Mouse (Mus musculus) megakaryocyte-erythroid progenitor cell, adult 5-6 weeks (primary cell): Measurements from ENCODE around the gene Fhod1. TPM values are rescaled to one million over a fixed set of nuclear protein-coding genes. Genes with fewer than 3 reads are reported as not detected.

Experiments
- ATAC-seq: replicated peaks from 2 replicates; pipeline ENCODE4 v1.8.0; 2016; ENCODE audit warnings: mild to moderate bottlenecking, inconsistent platforms; ENCODE audit not compliant: severe bottlenecking, poor library complexity, low FRiP score, low TSS enrichment
- total RNA-seq, 2 experiments: library from RNA; stranded (forward) in 1 of 2; stranded (reverse) in 1 of 2; fragments of 200-1000, 215-1000 nt in 1 of 2; fragments of >200 nt in 1 of 2; fragmentation: Nextera tagmentation in 1 of 2; gene quantifications; 2 replicates each; pipeline ENCODE4 v1.2.3; 2014 to 2017

The Fhod1 gene
- total RNA-seq, 2 experiments from 2014 or later: 0.99 to 7.0 TPM

GRCm38 (mm10) chr8:105326141-105326672, 21.5 kb downstream of the Fhod1 start, which contains the start of the genes Lrrc29 and Tmem208:
Gene Lrrc29, minus strand, starts transcription at chr8:105326278.
Gene Tmem208, plus strand, starts transcription at chr8:105326354.
- peak; percentile 86 for ATAC-seq

GRCm38 (mm10) chr8:105325641-105326093, 22.1 kb downstream of the Fhod1 start:
- peak; percentile 5; the same call in 1 of the 2 replicates for ATAC-seq

GRCm38 (mm10) chr8:105323183-105323582, 24.6 kb downstream of the Fhod1 start:
- peak; percentile 64 for ATAC-seq

GRCm38 (mm10) chr8:105318662-105319190, 29.0 kb downstream of the Fhod1 start:
- no peak for ATAC-seq

- ATAC-seq: no peak
Observed at GRCm38 (mm10) chr8:105317941-105318340, 29.8 kb downstream of the Fhod1 start.

GRCm38 (mm10) chr8:105315073-105315769, 32.5 kb downstream of the Fhod1 start:
- no peak for ATAC-seq

- peak; percentile 15; the same call in 1 of the 2 replicates for ATAC-seq
Observed at GRCm38 (mm10) chr8:105313622-105314402, 33.9 kb downstream of the Fhod1 start.

GRCm38 (mm10) chr8:105312891-105313481, 34.8 kb downstream of the Fhod1 start:
- ATAC-seq: peak; percentile 77

GRCm38 (mm10) chr8:105311718-105312117, 36.0 kb downstream of the Fhod1 start:
- ATAC-seq: peak; percentile 69

- no peak for ATAC-seq
Observed at GRCm38 (mm10) chr8:105310118-105310517, 37.6 kb downstream of the Fhod1 start.

- ATAC-seq: no peak
Observed at GRCm38 (mm10) chr8:105309142-105309847, 38.5 kb downstream of the Fhod1 start.

GRCm38 (mm10) chr8:105308428-105308827, 39.3 kb downstream of the Fhod1 start:
- no peak for ATAC-seq

- no peak for ATAC-seq
Observed at GRCm38 (mm10) chr8:105307670-105308069, 40.1 kb downstream of the Fhod1 start.

GRCm38 (mm10) chr8:105306146-105306691, 41.5 kb downstream of the Fhod1 start:
- no peak for ATAC-seq

GRCm38 (mm10) chr8:105305211-105306145, 42.3 kb downstream of the Fhod1 start, which contains the start of gene Elmo3:
Gene Elmo3, plus strand, starts transcription at chr8:105305601.
- peak; percentile 44 for ATAC-seq

GRCm38 (mm10) chr8:105304325-105305210, 43.2 kb downstream of the Fhod1 start:
- ATAC-seq: peak; percentile 25

- ATAC-seq: no peak
Observed at GRCm38 (mm10) chr8:105303874-105304273, 43.9 kb downstream of the Fhod1 start.
